Mouse (Mus musculus): ENCODE measurements around the gene Svop. TPM values are rescaled to one million over a fixed set of nuclear protein-coding genes. Genes with fewer than 3 reads are reported as not detected.

Svop gene
- total and polyA plus RNA-seq, 3 experiments, result not detected

DNA sequence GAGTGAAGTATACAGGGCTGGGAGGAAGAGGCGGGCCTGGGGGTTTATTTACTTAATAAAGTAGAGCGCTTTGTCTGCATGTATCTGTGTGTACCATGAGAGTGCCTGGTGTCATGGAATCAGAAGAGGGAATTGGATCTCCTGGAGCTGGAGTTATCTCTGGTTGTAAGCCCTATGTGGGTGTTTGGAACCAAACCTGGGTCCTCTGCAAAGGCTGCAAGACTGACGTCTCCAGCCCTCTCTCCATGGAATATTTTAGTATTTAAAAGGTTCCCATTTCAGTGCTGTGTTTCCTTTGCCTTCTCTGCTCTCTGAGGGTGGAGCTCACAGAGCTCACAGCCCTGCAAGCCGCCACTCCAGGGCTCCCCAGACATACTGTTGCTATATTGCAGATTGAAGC, 28.4 kb upstream of the Svop start:
- Histone ChIP-seq H3K4me3 (ENCODE audit: control insufficient read depth in 1 of 2, insufficient read depth in 1 of 2, low read depth in 2 of 2, low read length in 2 of 2) (no peak overlapping the region), H3K27me3 (ENCODE audit: control insufficient read depth in 1 of 2, insufficient read depth in 2 of 2, low read length in 2 of 2) (no peaks in the 10 kb centered on the region), H3K9ac (ENCODE audit: control insufficient read depth, low read depth, low read length, poor library complexity, severe bottlenecking) (no peak overlapping the region), H3K36me3 (ENCODE audit: control insufficient read depth in 1 of 2, insufficient read depth in 2 of 2, low read length in 2 of 2) (peaks cover 0 to 2% of the 10 kb centered on the region in 2 experiments; a peak in 2 of 4 replicates), H3K4me1 (ENCODE audit: control insufficient read depth in 1 of 2, insufficient read depth in 2 of 2, low read length in 2 of 2) (no peaks in the 10 kb centered on the region; a peak in 1 of 4 replicates), H3K9me3 (replicated peaks; ENCODE audit: insufficient read depth, low read length) (no peaks in the 10 kb centered on the region), H3K79me2 (ENCODE audit: control insufficient read depth, insufficient read depth, low read length, poor library complexity) (no peaks in the 10 kb centered on the region), H3K27ac (ENCODE audit: control insufficient read depth, low read depth, low read length) (no peak overlapping the region)
- TF ChIP-seq POLR2A (IDR thresholded peaks at IDR 0.05; ENCODE audit: control insufficient read depth in 1 of 2, insufficient read depth in 1 of 2, low read depth in 1 of 2, low read length in 2 of 2, poor library complexity in 1 of 2), result no peak
- TF ChIP-seq RAD21 (IDR thresholded peaks at IDR 0.05; ENCODE audit: low read depth, low read length), result no peak
- no peak for TF ChIP-seq NELFE (IDR thresholded peaks at IDR 0.05; ENCODE audit: low read depth, low read length)
- TF ChIP-seq CHD2 (IDR thresholded peaks at IDR 0.05; ENCODE audit: low read length), result no peak
- TF ChIP-seq TBP (IDR thresholded peaks at IDR 0.05; ENCODE audit: low read depth, low read length), result no peak
- no peak for TF ChIP-seq GABPA (IDR thresholded peaks at IDR 0.05; ENCODE audit: low read depth, low read length)
- TF ChIP-seq CHD1 (IDR thresholded peaks at IDR 0.05; ENCODE audit: low read depth, low read length), result no peak
- TF ChIP-seq TCF12 (IDR thresholded peaks at IDR 0.05; ENCODE audit: low read depth, low read length), result no peak
- no peak for TF ChIP-seq POLR2AphosphoS2 (IDR thresholded peaks at IDR 0.05; ENCODE audit: low read length)
- no peak for TF ChIP-seq ETS1 (IDR thresholded peaks at IDR 0.05; ENCODE audit: low read depth, low read length)
- no peak for TF ChIP-seq SMC3 (IDR thresholded peaks at IDR 0.05; ENCODE audit: low read depth, low read length)
- no peak for TF ChIP-seq USF1 (IDR thresholded peaks at IDR 0.05; ENCODE audit: low read depth, low read length)
- no peak for DNase-seq (ENCODE audit: low read depth, low spot score)

DNA sequence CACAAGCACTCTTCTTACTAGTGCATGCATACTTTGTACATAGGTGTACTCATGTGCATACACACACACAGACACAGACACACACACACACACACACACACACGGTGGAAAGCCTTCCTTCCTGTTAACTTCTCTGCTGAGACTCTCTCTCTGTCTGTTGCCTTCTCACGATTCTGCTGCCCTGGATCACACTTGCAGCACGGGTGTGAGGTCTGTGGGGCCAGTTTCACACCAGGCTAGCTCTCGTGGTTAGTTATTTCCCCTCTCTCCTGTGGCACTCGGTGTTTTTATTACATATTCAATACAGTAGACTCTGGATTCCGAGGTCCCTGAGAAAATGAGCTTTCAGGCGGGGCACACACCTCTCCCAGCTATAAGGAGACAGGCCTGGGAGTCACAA, 25.2 kb upstream of the Svop start:
- H3K4me1 ChIP-seq (ENCODE audit: control insufficient read depth in 1 of 2, insufficient read depth in 2 of 2, low read length in 2 of 2), result no peaks in the 10 kb centered on the region
- H3K36me3 ChIP-seq (ENCODE audit: control insufficient read depth in 1 of 2, insufficient read depth in 2 of 2, low read length in 2 of 2), result no peaks in the 10 kb centered on the region
- H3K27ac ChIP-seq (ENCODE audit: control insufficient read depth, low read depth, low read length), result no peak overlapping the region
- no peaks in the 10 kb centered on the region for H3K9me3 ChIP-seq (replicated peaks; ENCODE audit: insufficient read depth, low read length)
- H3K79me2 ChIP-seq (ENCODE audit: control insufficient read depth, insufficient read depth, low read length, poor library complexity), result no peaks in the 10 kb centered on the region
- no peak overlapping the region for H3K4me3 ChIP-seq (ENCODE audit: control insufficient read depth in 1 of 2, insufficient read depth in 1 of 2, low read depth in 2 of 2, low read length in 2 of 2)
- no peak for DNase-seq (ENCODE audit: low read depth, low spot score)
- H3K27me3 ChIP-seq (ENCODE audit: control insufficient read depth in 1 of 2, insufficient read depth in 2 of 2, low read length in 2 of 2), result no peaks in the 10 kb centered on the region
- H3K9ac ChIP-seq (ENCODE audit: control insufficient read depth, low read depth, low read length, poor library complexity, severe bottlenecking), result no peak overlapping the region
- no peak for TF ChIP-seq MYB (IDR thresholded peaks at IDR 0.05; ENCODE audit: low read depth, low read length)
- no peak for TF ChIP-seq CHD2 (IDR thresholded peaks at IDR 0.05; ENCODE audit: low read length)
- no peak for TF ChIP-seq CHD1 (IDR thresholded peaks at IDR 0.05; ENCODE audit: low read depth, low read length)
- no peak for TF ChIP-seq HCFC1 (IDR thresholded peaks at IDR 0.05; ENCODE audit: low read depth, low read length)
- TF ChIP-seq ZNF384 (IDR thresholded peaks at IDR 0.05; ENCODE audit: low read depth, low read length), result no peak
- TF ChIP-seq GATA1 (IDR thresholded peaks at IDR 0.05; ENCODE audit: low read depth, low read length), result no peak
- TF ChIP-seq TAL1 (IDR thresholded peaks at IDR 0.05; ENCODE audit: low read length), result no peak
- no peak for TF ChIP-seq MYC (IDR thresholded peaks at IDR 0.05; ENCODE audit: low read depth, low read length)
- no peak for TF ChIP-seq MAZ (IDR thresholded peaks at IDR 0.05; ENCODE audit: low read depth, low read length)
- no peak for TF ChIP-seq RAD21 (IDR thresholded peaks at IDR 0.05; ENCODE audit: low read depth, low read length)
- TF ChIP-seq ETS1 (IDR thresholded peaks at IDR 0.05; ENCODE audit: low read depth, low read length), result no peak
- no peak for TF ChIP-seq MXI1 (IDR thresholded peaks at IDR 0.05; ENCODE audit: low read depth, low read length)
- no peak for TF ChIP-seq SIN3A (IDR thresholded peaks at IDR 0.05; ENCODE audit: low read length)
- no peak for TF ChIP-seq POLR2AphosphoS5 (IDR thresholded peaks at IDR 0.05; ENCODE audit: borderline replicate concordance, low read depth, low read length)
- TF ChIP-seq MAFK (IDR thresholded peaks at IDR 0.05; ENCODE audit: borderline replicate concordance, low read depth, low read length), result no peak
- TF ChIP-seq POLR2AphosphoS2 (IDR thresholded peaks at IDR 0.05; ENCODE audit: low read length), result no peak
